Comparison of ENCODE assay signal across 9 mouse cellular contexts in the genomic region with DNA sequence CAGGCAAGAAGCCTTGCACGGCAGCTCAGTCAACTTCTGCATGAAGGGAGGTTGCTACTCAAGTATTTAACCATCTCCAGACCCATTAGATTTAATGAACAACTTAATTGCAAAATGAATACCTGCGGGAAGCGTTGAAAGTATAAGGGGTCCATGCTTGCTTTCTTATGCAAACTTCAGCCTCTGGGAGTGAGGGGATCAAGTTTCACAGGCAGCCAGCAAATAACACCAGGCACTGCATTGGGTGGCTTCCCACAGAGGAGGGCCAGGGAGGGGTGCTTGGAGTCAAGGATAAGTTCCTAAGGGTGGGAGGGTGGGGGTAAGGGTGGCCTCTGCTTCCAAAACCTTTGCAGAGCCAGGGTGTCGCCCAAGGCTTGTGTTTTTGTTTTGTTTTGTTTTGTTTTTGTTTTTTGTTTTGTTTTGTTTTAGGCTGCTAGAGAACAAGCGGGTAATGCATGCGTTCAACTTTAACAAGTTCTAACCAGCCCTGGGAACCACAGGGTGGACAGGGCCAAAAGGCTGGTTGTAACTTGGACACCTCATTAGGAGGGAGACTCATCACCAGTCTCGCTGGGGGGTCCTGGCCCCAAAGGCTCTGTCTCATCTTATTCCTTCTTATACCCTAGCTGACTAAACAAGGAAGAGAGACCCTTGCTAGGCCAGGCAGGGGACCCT. TPM values are rescaled to one million over a fixed set of nuclear protein-coding genes. Genes with fewer than 3 reads are reported as not detected.
A peak's percentile ranks its signal among the peaks of the same experiment; 100 is the strongest.
DNase-seq lines count a peak whose midpoint lies in the region; ATAC-seq lines count a peak whose summit lies in the region.
"Had no signal": no experiment of that assay in that cellular context is flagged by ENCODE, and none has a peak within 500 bp of the region (broad histone marks: within the 10 kb centered on the region; RNA-seq: fewer than 3 reads in every experiment).

No protein-coding gene starts in this region.

- DNase-seq in heart, postnatal 4 days = no peak
- DNase-seq in Muller cell, postnatal 12 days (ENCODE audit: inconsistent ontology term) = peak; percentile 45
- no peak for DNase-seq in cerebellum, postnatal 10 days
- no peak for DNase-seq in left cerebral cortex, postnatal 4 days
- DNase-seq in layer of hippocampus, postnatal 25 days (ENCODE audit: extremely low spot score in 1 of 2, low spot score in 1 of 2) = no peak

- no peak overlapping the region for H3K4me2 ChIP-seq in heart, embryonic 15.5 days
- peak overlapping the region; percentile 19 for H3K4me2 ChIP-seq in embryonic facial prominence, embryonic 15.5 days (replicated peaks)
- H3K4me2 ChIP-seq in limb, embryonic 12.5 days = peak overlapping the region; percentile 34
- H3K4me2 ChIP-seq: hindbrain, embryonic 15.5 days had no signal

- ATAC-seq in heart, embryonic 15.5 days (replicated peaks; ENCODE audit: insufficient number of reproducible peaks, insufficient read depth, low FRiP score, low read depth) = no peak
- ATAC-seq in embryonic facial prominence, embryonic 15.5 days (ENCODE audit: insufficient number of reproducible peaks, low FRiP score, low TSS enrichment, low read depth) = peak; percentile 64
- ATAC-seq in limb, embryonic 12.5 days (ENCODE audit: insufficient number of reproducible peaks, insufficient read depth, low FRiP score, low TSS enrichment, low read depth) = peak; percentile 70

- 40% methylated on average over 7 of the region's 7 CpGs for WGBS in heart, embryonic 15.5 days
- WGBS in embryonic facial prominence, embryonic 15.5 days = 14% methylated on average over 7 of the region's 7 CpGs
- 6% methylated on average over 7 of the region's 7 CpGs for WGBS in limb, embryonic 12.5 days

- no peaks in the 10 kb centered on the region for H3K36me3 ChIP-seq in heart, embryonic 15.5 days
- no peaks in the 10 kb centered on the region for H3K36me3 ChIP-seq in embryonic facial prominence, embryonic 15.5 days
- H3K36me3 ChIP-seq in limb, embryonic 12.5 days = no peaks in the 10 kb centered on the region
- H3K36me3 ChIP-seq: hindbrain, embryonic 15.5 days had no signal

- H3K27ac ChIP-seq in heart, embryonic 15.5 days = peak overlapping the region; percentile 27; the same call in 1 of the 2 replicates
- H3K27ac ChIP-seq in embryonic facial prominence, embryonic 15.5 days (replicated peaks) = peak overlapping the region; percentile 85
- peak overlapping the region; percentile 88 for H3K27ac ChIP-seq in limb, embryonic 12.5 days
- H3K27ac ChIP-seq: hindbrain, embryonic 15.5 days had no signal

- peaks cover 40% of the 10 kb centered on the region for H3K4me1 ChIP-seq in heart, embryonic 15.5 days (replicated peaks)
- peaks cover 55% of the 10 kb centered on the region for H3K4me1 ChIP-seq in embryonic facial prominence, embryonic 15.5 days
- peaks cover 65% of the 10 kb centered on the region for H3K4me1 ChIP-seq in limb, embryonic 12.5 days (replicated peaks)

- H3K27me3 ChIP-seq in heart, embryonic 15.5 days = no peaks in the 10 kb centered on the region
- no peaks in the 10 kb centered on the region for H3K27me3 ChIP-seq in embryonic facial prominence, embryonic 15.5 days
- no peaks in the 10 kb centered on the region for H3K27me3 ChIP-seq in limb, embryonic 12.5 days
- H3K27me3 ChIP-seq: hindbrain, embryonic 15.5 days had no signal

- H3K4me3 ChIP-seq in heart, embryonic 15.5 days = no peak overlapping the region
- no peak overlapping the region for H3K4me3 ChIP-seq in embryonic facial prominence, embryonic 15.5 days (replicated peaks)
- H3K4me3 ChIP-seq in limb, embryonic 12.5 days (replicated peaks) = no peak overlapping the region
- H3K4me3 ChIP-seq: hindbrain, embryonic 15.5 days had no signal

- H3K9me3 ChIP-seq in heart, embryonic 15.5 days (replicated peaks) = no peaks in the 10 kb centered on the region
- H3K9me3 ChIP-seq in embryonic facial prominence, embryonic 15.5 days (replicated peaks) = no peaks in the 10 kb centered on the region
- H3K9me3 ChIP-seq in limb, embryonic 12.5 days = no peaks in the 10 kb centered on the region
- H3K9me3 ChIP-seq: hindbrain, embryonic 15.5 days had no signal

- H3K9ac ChIP-seq in heart, embryonic 15.5 days = no peak overlapping the region; the same call in 1 of the 2 replicates
- H3K9ac ChIP-seq in embryonic facial prominence, embryonic 15.5 days = no peak overlapping the region
- peak overlapping the region; percentile 35; the same call in 1 of the 2 replicates for H3K9ac ChIP-seq in limb, embryonic 12.5 days (replicated peaks)
- H3K9ac ChIP-seq: hindbrain, embryonic 15.5 days had no signal

- intact Hi-C loops in left cerebral cortex, postnatal 4 days (cut with DNase I) = no loop called here

RNA-seq across cellular contexts. Expression of gene Rfx8, which starts 20.1 kb away (rescaled TPM):
- polyA plus RNA-seq in heart, embryonic 15.5 days (2015; fragmentation: Nextera tagmentation; extraction: Ambion mirVana) = 0.43 and 0.70 TPM in 2 replicates
- total RNA-seq in heart, postnatal 4 days (2021) = under 1 TPM; 0.57 to 0.72 TPM
- polyA plus RNA-seq in embryonic facial prominence, embryonic 15.5 days (2015; fragmentation: Nextera tagmentation; extraction: Ambion mirVana) = 3.2 and 3.7 TPM in 2 replicates
- 1.5 and 1.7 TPM in 2 replicates for polyA plus RNA-seq in limb, embryonic 12.5 days (2016; fragmentation: Nextera tagmentation; extraction: Ambion mirVana)
- total RNA-seq in left cerebral cortex, postnatal 4 days (2021) = under 1 TPM; 0.28 to 0.76 TPM
- total RNA-seq in layer of hippocampus, postnatal 25 days (2021) = under 1 TPM; 0.19 to 0.54 TPM

RNA-seq across cellular contexts. Expression of gene Creg2, which starts 49.5 kb away (rescaled TPM):
- polyA plus RNA-seq in heart, embryonic 15.5 days (2015; fragmentation: Nextera tagmentation; extraction: Ambion mirVana) = 0.01 and 0.14 TPM in 2 replicates
- not detected for total RNA-seq in heart, postnatal 4 days (2021)
- 0.46 and 0.47 TPM in 2 replicates for polyA plus RNA-seq in embryonic facial prominence, embryonic 15.5 days (2015; fragmentation: Nextera tagmentation; extraction: Ambion mirVana)
- 0.15 and 0.23 TPM in 2 replicates for polyA plus RNA-seq in limb, embryonic 12.5 days (2016; fragmentation: Nextera tagmentation; extraction: Ambion mirVana)
- 10 to 100 TPM; 20.7 to 21.2 TPM for total RNA-seq in left cerebral cortex, postnatal 4 days (2021)
- total RNA-seq in layer of hippocampus, postnatal 25 days (2021) = 10 to 100 TPM; 84.2 to 90.8 TPM

Comparison
In these comparisons a context has a peak if more than half of its experiments do, and no peak if none do; other contexts are left out.
1. H3K27ac ChIP-seq: peak in every context shown above with its lines; median percentile 88 in limb, embryonic 12.5 days; 85 in embryonic facial prominence, embryonic 15.5 days; 27 in heart, embryonic 15.5 days.
2. RNA of gene Creg2, which starts 49.5 kb away (total RNA-seq): 84.2 to 90.8 TPM in layer of hippocampus, postnatal 25 days and 20.7 to 21.2 TPM in left cerebral cortex, postnatal 4 days; not detected in heart, postnatal 4 days; every median in the first group is over 10 times any median in the second.